Mouse (Mus musculus): Measurements from ENCODE around the gene Qk. TPM values are rescaled to one million over a fixed set of nuclear protein-coding genes. Genes with fewer than 3 reads are reported as not detected.

Gene Qk
- polyA plus RNA-seq (2017; shearing (Covaris generic)): 65.6 TPM

GRCm38 (mm10) chr17:10319685-10320455 lies at the start of gene Qk:
TSS of gene Qk (minus strand) at chr17:10319854.

Measured in CD4-positive, CD25-positive, alpha-beta regulatory T cell (primary cell).